Mouse (Mus musculus) small intestine, adult 2 months (tissue): Measurements from ENCODE around the gene Zcchc14. TPM values are rescaled to one million over a fixed set of nuclear protein-coding genes. Genes with fewer than 3 reads are reported as not detected.
"Not testable (repeated sequence)": the region's sequence is repeated elsewhere in the genome, so short reads cannot be mapped to it uniquely, and the experiment has no call there.

ENCODE experiments used
- H3K27ac ChIP-seq: fragments of 200-500 bp; 2 replicates; pipeline ENCODE4 v1.5.1; 2012; ENCODE audit warnings: low read depth, low read length, control low read depth, inconsistent platforms; ENCODE audit not compliant: insufficient read depth
- H3K27me3 ChIP-seq: fragments of 200-500 bp; 2 replicates; pipeline ENCODE4 v1.6.1; 2012; ENCODE audit warnings: mild to moderate bottlenecking, moderate library complexity, low read length, inconsistent platforms; ENCODE audit not compliant: control insufficient read depth, insufficient read depth
- H3K36me3 ChIP-seq: fragments of 200-500 bp; 2 replicates; pipeline ENCODE4 v1.6.1; 2012; ENCODE audit warnings: mild to moderate bottlenecking, low read length, control low read depth, inconsistent platforms; ENCODE audit not compliant: control insufficient read depth, insufficient read depth
- H3K4me1 ChIP-seq: fragments of 200-500 bp; 2 replicates; pipeline ENCODE4 v1.6.1; 2012; ENCODE audit warnings: low read length, inconsistent platforms, mixed read lengths; ENCODE audit not compliant: control insufficient read depth, insufficient read depth, insufficient read length
- H3K4me3 ChIP-seq: fragments of 200-500 bp; 2 replicates; pipeline ENCODE4 v1.5.1; 2012; ENCODE audit warnings: low read depth, mild to moderate bottlenecking, control low read depth, inconsistent platforms, low read length, moderate library complexity
- CTCF ChIP-seq: fragments of 200-500 bp; IDR thresholded peaks from 2 replicates; pipeline ENCODE4 v1.5.1; 2012; ENCODE audit warnings: low read depth, mild to moderate bottlenecking, control low read depth, inconsistent platforms, low read length, moderate library complexity, mixed read lengths; ENCODE audit not compliant: insufficient replicate concordance, insufficient read length; ENCODE audit errors: extremely low read depth
- POLR2A ChIP-seq: fragments of 200-500 bp; IDR thresholded peaks from 2 replicates; pipeline ENCODE4 v1.6.1; 2012; ENCODE audit warnings: low read depth, mild to moderate bottlenecking, control low read depth, inconsistent platforms, low read length, moderate library complexity
- WGBS: fragments of 180-500 bp; shearing (Covaris S2); methylation state at CpG from one replicate; pipeline ENCODE4 v1.1.7; 2018; 5-methylcytosine and 5-hydroxymethylcytosine counted together
- polyA plus RNA-seq: library from polyadenylated mRNA; depleted of rRNA; stranded (reverse); fragments of >200 nt; gene quantifications from 2 replicates; pipeline ENCODE4 v1.2.3, GENCODE M21; 2012

The Zcchc14 gene
- polyA plus RNA-seq, 1 experiment, result 31.3 TPM

DNA sequence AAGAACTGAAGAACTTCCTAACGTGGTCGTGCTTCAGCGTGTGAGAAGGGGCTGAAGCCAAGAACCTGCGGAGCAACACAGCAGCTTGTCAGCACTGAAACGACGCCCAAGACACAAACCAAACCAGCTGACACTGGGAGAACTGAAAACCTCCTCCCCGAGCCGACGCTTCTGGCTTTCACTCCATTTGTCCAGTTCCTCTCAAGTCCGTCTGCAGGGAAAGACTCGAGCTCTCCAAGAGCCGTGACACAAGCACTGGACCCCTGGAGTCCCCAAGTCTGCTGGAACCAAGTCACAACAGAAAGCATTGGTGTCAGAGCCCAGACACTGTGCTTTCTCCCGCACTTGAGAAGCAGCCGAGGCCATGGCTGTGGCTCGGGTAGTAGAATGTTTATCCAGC lies 43.5 kb downstream of the Zcchc14 start:
- H3K27me3 ChIP-seq, result no peaks in the 10 kb centered on the region
- TF ChIP-seq CTCF, result no peak
- no peak for TF ChIP-seq POLR2A
- WGBS, result 85% methylated on average over 15 of the region's 15 CpGs
- H3K4me1 ChIP-seq, result no peaks in the 10 kb centered on the region
- H3K4me3 ChIP-seq, result no peak overlapping the region
- H3K36me3 ChIP-seq, result peaks cover 43% of the 10 kb centered on the region
- H3K27ac ChIP-seq, result no peak overlapping the region

DNA sequence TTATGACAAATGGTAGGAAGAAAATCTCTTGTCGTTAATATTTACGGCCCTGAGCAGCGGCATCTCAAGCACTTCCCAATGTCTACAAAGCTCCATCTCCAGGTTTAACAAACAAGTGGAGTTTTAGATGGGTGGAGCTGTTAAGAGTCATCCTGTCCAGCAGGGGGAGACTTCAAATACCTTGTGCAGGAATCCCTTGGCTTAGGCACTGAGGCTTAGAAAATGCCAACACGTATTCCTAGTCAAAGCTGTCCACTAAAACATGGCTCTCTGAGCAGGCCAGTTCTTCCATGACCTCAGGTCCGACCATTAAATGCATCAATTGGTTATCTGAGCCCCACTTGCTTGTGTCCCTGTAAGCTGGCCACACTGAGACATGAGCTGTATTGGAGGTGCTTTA lies 45.0 kb downstream of the Zcchc14 start:
- H3K27ac ChIP-seq, result no peak overlapping the region
- TF ChIP-seq POLR2A (no peak), CTCF (peak; percentile 41; the same call in 1 of the 2 replicates)
- H3K4me3 ChIP-seq, result no peak overlapping the region
- no peaks in the 10 kb centered on the region for H3K4me1 ChIP-seq
- 78% methylated on average over 5 of the region's 5 CpGs for WGBS
- H3K36me3 ChIP-seq, result peaks cover 50% of the 10 kb centered on the region
- no peaks in the 10 kb centered on the region for H3K27me3 ChIP-seq

DNA sequence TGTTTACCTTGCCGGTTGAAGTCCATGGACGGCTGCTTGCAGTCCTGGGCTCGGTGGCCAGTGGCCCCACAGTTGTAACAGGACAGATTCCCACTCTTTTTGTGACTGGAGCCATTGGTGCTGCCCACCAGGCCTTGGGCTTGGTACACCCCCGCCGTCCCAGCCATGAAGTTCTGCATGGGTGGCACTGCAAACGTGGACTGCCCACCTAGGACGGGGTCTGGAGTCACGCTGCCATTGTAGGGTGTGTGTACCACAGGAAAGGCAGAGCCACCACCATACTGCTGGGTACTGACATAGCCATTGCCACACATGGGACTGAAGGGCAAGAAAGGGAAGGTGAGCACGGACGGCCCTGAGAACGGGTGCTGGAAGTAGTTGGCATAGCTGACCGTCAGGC lies 48.9 kb downstream of the Zcchc14 start:
- no peaks in the 10 kb centered on the region for H3K27me3 ChIP-seq
- no peaks in the 10 kb centered on the region for H3K4me1 ChIP-seq
- no peak overlapping the region for H3K27ac ChIP-seq
- H3K4me3 ChIP-seq, result no peak overlapping the region
- TF ChIP-seq POLR2A (no peak), CTCF (no peak)
- WGBS, result 96% methylated on average over 12 of the region's 12 CpGs
- peaks cover 63% of the 10 kb centered on the region for H3K36me3 ChIP-seq

DNA sequence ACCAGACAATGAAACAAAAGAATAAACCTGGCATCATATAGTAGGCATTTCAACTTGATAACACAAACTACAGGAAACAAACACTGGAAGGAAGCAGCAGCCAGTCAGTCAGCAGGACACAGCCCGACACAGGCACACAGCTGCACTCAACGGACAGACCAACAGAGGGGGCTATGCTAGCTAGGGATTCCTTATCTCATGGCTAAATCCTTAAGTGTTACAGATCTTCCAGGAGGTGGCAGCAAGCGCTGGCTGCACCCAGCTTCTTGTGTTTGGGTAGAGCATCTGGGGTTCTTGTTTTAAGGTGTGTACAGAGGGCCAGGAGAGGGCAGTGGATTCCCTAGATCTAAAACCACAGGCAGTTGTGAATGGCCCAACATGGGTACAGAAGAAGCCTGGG lies 49.8 kb downstream of the Zcchc14 start:
- TF ChIP-seq CTCF, result peak; percentile 89; the same call in 1 of the 2 replicates
- no peak for TF ChIP-seq POLR2A
- H3K4me3 ChIP-seq, result no peak overlapping the region
- H3K27me3 ChIP-seq, result no peaks in the 10 kb centered on the region
- H3K27ac ChIP-seq, result no peak overlapping the region
- 14% methylated on average over 3 of the region's 3 CpGs for WGBS
- peaks cover 58% of the 10 kb centered on the region for H3K36me3 ChIP-seq
- no peaks in the 10 kb centered on the region for H3K4me1 ChIP-seq

DNA sequence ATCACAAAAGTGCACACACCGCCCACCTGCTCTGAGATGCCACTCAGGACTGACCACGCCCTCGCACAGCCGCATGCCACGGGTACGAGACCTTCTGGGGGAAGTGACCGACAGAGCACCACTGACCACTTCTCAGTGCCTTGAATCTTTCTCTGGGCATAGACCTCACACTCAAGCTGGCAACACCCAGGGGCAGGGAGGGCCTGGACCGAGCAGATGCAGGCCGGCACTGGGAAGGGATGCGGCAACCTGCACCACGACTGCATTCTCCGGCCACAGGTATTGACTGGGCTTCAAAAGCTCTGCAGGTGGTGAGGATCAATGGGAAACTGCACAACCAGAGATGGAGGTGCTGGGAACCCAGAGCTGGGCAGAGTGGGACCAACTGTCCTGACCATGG lies 50.3 kb downstream of the Zcchc14 start:
- H3K36me3 ChIP-seq, result peaks cover 60% of the 10 kb centered on the region
- H3K27ac ChIP-seq, result no peak overlapping the region
- 93% methylated on average over 12 of the region's 12 CpGs for WGBS
- no peak for TF ChIP-seq CTCF
- TF ChIP-seq POLR2A, result no peak
- no peak overlapping the region for H3K4me3 ChIP-seq
- H3K4me1 ChIP-seq, result no peaks in the 10 kb centered on the region
- no peaks in the 10 kb centered on the region for H3K27me3 ChIP-seq

DNA sequence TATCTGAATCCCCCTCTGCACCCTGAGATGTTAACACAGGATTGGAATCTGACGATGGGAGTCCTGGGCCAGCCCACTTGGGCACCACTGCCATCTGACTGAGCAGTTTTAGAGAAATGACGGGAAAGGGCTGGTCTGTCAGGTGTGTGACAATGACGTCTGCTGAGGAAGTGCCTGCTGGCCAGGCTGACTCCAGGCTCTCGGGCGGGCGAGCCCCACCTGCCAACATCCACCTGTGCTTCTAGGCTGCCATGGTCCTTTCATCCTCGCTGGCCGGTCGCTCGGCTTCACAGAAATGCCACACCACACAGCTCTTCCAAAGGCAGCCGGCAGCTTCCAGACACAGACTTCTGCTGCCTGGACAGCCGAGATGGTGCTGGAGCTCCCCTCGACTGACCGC lies 52.9 kb downstream of the Zcchc14 start:
- no peaks in the 10 kb centered on the region for H3K27me3 ChIP-seq
- H3K4me3 ChIP-seq, result no peak overlapping the region
- no peak overlapping the region for H3K27ac ChIP-seq
- no peak for TF ChIP-seq CTCF
- no peak for TF ChIP-seq POLR2A
- H3K36me3 ChIP-seq, result peaks cover 59% of the 10 kb centered on the region
- no peaks in the 10 kb centered on the region for H3K4me1 ChIP-seq
- 88% methylated on average over 14 of the region's 14 CpGs for WGBS

DNA sequence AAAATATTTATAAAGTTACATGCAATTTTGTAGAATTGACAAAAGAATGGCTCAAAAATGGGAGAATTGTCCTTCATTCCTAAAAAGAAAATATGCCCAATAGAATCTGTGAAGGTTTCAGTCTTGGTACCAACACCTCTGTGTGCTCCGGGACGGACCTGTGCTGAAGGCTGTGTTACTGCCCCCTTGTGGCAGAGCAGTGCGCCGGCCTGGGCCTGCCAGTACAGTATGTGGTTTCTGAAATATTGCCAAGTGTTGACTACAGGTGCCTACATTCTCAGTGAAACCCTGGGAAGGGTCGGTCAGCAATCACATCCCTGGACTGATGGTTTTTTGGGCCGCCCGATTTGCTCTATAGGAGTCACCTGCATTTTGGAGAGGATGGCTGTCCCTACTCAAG lies 53.8 kb downstream of the Zcchc14 start:
- no peak overlapping the region for H3K4me3 ChIP-seq
- H3K4me1 ChIP-seq, result no peaks in the 10 kb centered on the region
- TF ChIP-seq POLR2A (no peak), CTCF (peak; percentile 96)
- no peak overlapping the region for H3K27ac ChIP-seq
- H3K27me3 ChIP-seq, result no peaks in the 10 kb centered on the region
- H3K36me3 ChIP-seq, result peaks cover 58% of the 10 kb centered on the region
- 22% methylated on average over 7 of the region's 7 CpGs for WGBS

DNA sequence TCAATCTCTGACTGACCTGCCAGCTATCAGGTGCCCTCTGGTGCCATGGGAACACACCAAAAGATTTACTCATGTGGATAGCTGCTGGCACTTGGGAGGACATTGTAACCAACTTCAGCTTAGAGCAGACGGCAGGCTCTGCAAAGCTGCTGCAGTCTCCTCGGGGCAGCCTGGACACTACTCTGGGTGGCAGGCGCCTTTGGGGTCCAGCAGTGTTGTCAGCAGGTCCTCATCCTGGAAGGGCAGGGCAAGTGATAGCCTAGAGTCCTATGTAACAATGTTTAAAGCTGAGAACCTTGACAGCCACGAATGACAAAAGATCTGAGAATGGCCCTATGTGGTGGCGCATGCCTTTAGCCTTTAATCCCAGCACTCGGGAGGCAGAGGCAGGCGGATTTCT lies 54.5 kb downstream of the Zcchc14 start:
- WGBS, result 89% methylated on average over 7 of the region's 7 CpGs
- Histone ChIP-seq H3K36me3 (peaks cover 58% of the 10 kb centered on the region), H3K4me3 (no peak overlapping the region), H3K27ac (no peak overlapping the region), H3K4me1 (no peaks in the 10 kb centered on the region), H3K27me3 (no peaks in the 10 kb centered on the region)
- TF ChIP-seq CTCF, result no peak
- no peak for TF ChIP-seq POLR2A

DNA sequence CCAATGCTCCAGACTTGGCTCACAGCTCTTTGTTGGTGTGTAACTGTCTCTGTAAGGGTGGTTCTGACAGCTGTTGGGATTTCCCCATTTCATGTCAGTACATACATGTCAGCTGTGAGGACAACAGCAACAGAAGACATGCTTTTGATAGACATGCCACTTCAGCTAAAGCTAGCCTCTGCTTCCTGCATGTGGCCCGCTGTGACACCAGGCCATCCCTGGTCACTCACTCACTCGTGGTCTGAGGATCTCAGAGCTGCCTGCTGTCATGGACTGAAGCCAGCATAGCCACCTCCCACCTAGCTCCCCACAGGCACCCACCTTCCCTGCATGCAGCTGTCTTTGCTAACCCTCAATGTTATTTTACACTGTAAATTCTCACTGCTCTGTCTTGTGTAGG lies 55.2 kb downstream of the Zcchc14 start:
- not testable (repeated sequence) for H3K4me3 ChIP-seq, H3K4me1 ChIP-seq, H3K27me3 ChIP-seq, H3K27ac ChIP-seq
- peaks cover 56% of the 10 kb centered on the region for H3K36me3 ChIP-seq
- 59% methylated on average over 2 of the region's 2 CpGs for WGBS
